Mouse (Mus musculus) ES-E14 (cell line): ENCODE data around the gene Ppp3r1.

Experiments
- CHD2 ChIP-seq: IDR thresholded peaks from 2 replicates; pipeline ENCODE4 v1.6.1; 2014; ENCODE audit warnings: mild to moderate bottlenecking, low read depth, low read length, inconsistent platforms
- HCFC1 ChIP-seq: IDR thresholded peaks from 2 replicates; pipeline ENCODE4 v1.6.1; 2012; ENCODE audit warnings: low read length, inconsistent platforms, borderline replicate concordance; ENCODE audit not compliant: insufficient read depth
- MAFK ChIP-seq: IDR thresholded peaks from 2 replicates; pipeline ENCODE4 v1.6.1; 2014; ENCODE audit warnings: mild to moderate bottlenecking, low read depth, low read length, inconsistent platforms; ENCODE audit not compliant: insufficient read depth
- ZC3H11A ChIP-seq: IDR thresholded peaks from 2 replicates; pipeline ENCODE4 v1.6.1; 2012; ENCODE audit warnings: low read depth, mild to moderate bottlenecking, inconsistent platforms, low read length, borderline replicate concordance
- ZNF384 ChIP-seq: IDR thresholded peaks from 2 replicates; pipeline ENCODE4 v1.6.1; 2012; ENCODE audit warnings: low read depth, low read length, inconsistent platforms

GRCm38 (mm10) chr11:17169262-17169661 is 10.2 kb downstream of the Ppp3r1 start:
- TF ChIP-seq ZC3H11A (no peak), MAFK (no peak), HCFC1 (no peak), CHD2 (no peak), ZNF384 (no peak)
